Mouse (Mus musculus) limb, embryonic 15.5 days (tissue): ENCODE results near the gene Cfap61. TPM values are rescaled to one million over a fixed set of nuclear protein-coding genes. Genes with fewer than 3 reads are reported as not detected.

Experiments
- ATAC-seq: fragments of 200-750 bp; cut with Nextera tagmentation; 2 replicates; pipeline ENCODE4 v1.8.0; 2017; ENCODE audit warnings: low read depth, moderate TSS enrichment; ENCODE audit not compliant: insufficient number of reproducible peaks, low FRiP score, low TSS enrichment
- H3K27ac ChIP-seq: fragments of 300-500 bp; sonication (generic); 2 replicates; pipeline ENCODE4 v1.5.1; 2015; ENCODE audit warnings: moderate library complexity, mild to moderate bottlenecking, inconsistent platforms
- H3K27me3 ChIP-seq: fragments of 300-500 bp; sonication (generic); 2 replicates; pipeline ENCODE4 v1.6.1; 2015; ENCODE audit warnings: inconsistent platforms
- H3K36me3 ChIP-seq: fragments of 300-500 bp; sonication (generic); 2 replicates; pipeline ENCODE4 v1.6.1; 2015; ENCODE audit warnings: inconsistent platforms
- H3K4me1 ChIP-seq: fragments of 300-500 bp; sonication (generic); 2 replicates; pipeline ENCODE4 v1.6.1; 2015; ENCODE audit warnings: inconsistent platforms
- H3K4me2 ChIP-seq: fragments of 300-500 bp; sonication (generic); 2 replicates; pipeline ENCODE4 v1.6.1; 2015; ENCODE audit warnings: mild to moderate bottlenecking, inconsistent platforms
- H3K4me3 ChIP-seq: fragments of 300-500 bp; sonication (generic); 2 replicates; pipeline ENCODE4 v1.5.1; 2015; ENCODE audit warnings: mild to moderate bottlenecking, inconsistent platforms
- H3K9ac ChIP-seq: fragments of 300-500 bp; sonication (generic); 2 replicates; pipeline ENCODE4 v1.6.1; 2015; ENCODE audit warnings: inconsistent platforms
- H3K9me3 ChIP-seq: fragments of 300-500 bp; sonication (generic); 2 replicates; pipeline ENCODE4 v1.6.1; 2016; ENCODE audit warnings: inconsistent platforms
- WGBS: fragments of 180-500 bp; shearing (Covaris S2); methylation state at CpG from one replicate; pipeline ENCODE4 v1.1.7; 2015; 5-methylcytosine and 5-hydroxymethylcytosine counted together
- polyA plus RNA-seq: library from polyadenylated mRNA; unstranded; fragments of >200 nt; fragmentation: Nextera tagmentation; extraction: Ambion mirVana; gene quantifications from 2 replicates; pipeline ENCODE4 v1.2.1, GENCODE M21; 2015

The Cfap61 gene
- polyA plus RNA-seq, 1 experiment from 2014 or later, result 0.20 TPM

- Histone ChIP-seq H3K4me1 (no peaks in the 10 kb centered on the region), H3K9ac (no peak overlapping the region), H3K4me3 (no peak overlapping the region), H3K4me2 (no peak overlapping the region), H3K27ac (no peak overlapping the region), H3K27me3 (peaks cover 26% of the 10 kb centered on the region), H3K9me3 (no peaks in the 10 kb centered on the region), H3K36me3 (no peaks in the 10 kb centered on the region)
- no peak for ATAC-seq
- 45% methylated on average over 4 of the region's 4 CpGs for whole genome bisulfite sequencing
Observed at GRCm38 (mm10) chr2:146210968-146211367, 276.4 kb downstream of the Cfap61 start.

GRCm38 (mm10) chr2:146214715-146215114, 280.1 kb downstream of the Cfap61 start:
- 2% methylated on average over 9 of the region's 9 CpGs for WGBS
- H3K27me3 ChIP-seq, result peaks cover 57% of the 10 kb centered on the region
- no peak overlapping the region for H3K27ac ChIP-seq
- ATAC-seq, result no peak
- no peak overlapping the region for H3K4me3 ChIP-seq
- peaks cover 12% of the 10 kb centered on the region for H3K4me1 ChIP-seq
- no peak overlapping the region for H3K9ac ChIP-seq
- H3K9me3 ChIP-seq, result no peaks in the 10 kb centered on the region
- no peaks in the 10 kb centered on the region for H3K36me3 ChIP-seq
- H3K4me2 ChIP-seq, result no peak overlapping the region

- H3K27ac ChIP-seq, result no peak overlapping the region
- no peak overlapping the region for H3K4me2 ChIP-seq
- 14% methylated on average over 14 of the region's 14 CpGs for WGBS
- ATAC-seq, result no peak
- peaks cover 71% of the 10 kb centered on the region for H3K27me3 ChIP-seq
- H3K4me3 ChIP-seq, result no peak overlapping the region
- no peaks in the 10 kb centered on the region for H3K36me3 ChIP-seq
- H3K9me3 ChIP-seq, result no peaks in the 10 kb centered on the region
- peaks cover 21% of the 10 kb centered on the region for H3K4me1 ChIP-seq
- H3K9ac ChIP-seq, result no peak overlapping the region
Observed at GRCm38 (mm10) chr2:146216111-146217064, 281.8 kb downstream of the Cfap61 start.

GRCm38 (mm10) chr2:146217227-146217980, 282.8 kb downstream of the Cfap61 start:
- H3K36me3 ChIP-seq, result no peaks in the 10 kb centered on the region
- H3K9ac ChIP-seq, result no peak overlapping the region
- no peak overlapping the region for H3K4me2 ChIP-seq
- H3K4me3 ChIP-seq, result no peak overlapping the region
- peaks cover 31% of the 10 kb centered on the region for H3K4me1 ChIP-seq
- no peaks in the 10 kb centered on the region for H3K9me3 ChIP-seq
- WGBS, result 3% methylated on average over 16 of the region's 16 CpGs
- no peak overlapping the region for H3K27ac ChIP-seq
- no peak for ATAC-seq
- peaks cover 81% of the 10 kb centered on the region for H3K27me3 ChIP-seq

GRCm38 (mm10) chr2:146218161-146218691, 283.6 kb downstream of the Cfap61 start:
- Histone ChIP-seq H3K27me3 (peaks cover 85% of the 10 kb centered on the region), H3K27ac (no peak overlapping the region), H3K9me3 (no peaks in the 10 kb centered on the region), H3K36me3 (no peaks in the 10 kb centered on the region), H3K4me2 (peak overlapping the region; percentile 36), H3K4me1 (peaks cover 39% of the 10 kb centered on the region), H3K9ac (no peak overlapping the region), H3K4me3 (peak overlapping the region; percentile 24)
- 1% methylated on average over 40 of the region's 40 CpGs for WGBS
- no peak for ATAC-seq

- H3K36me3 ChIP-seq, result no peaks in the 10 kb centered on the region
- 3% methylated on average over 19 of the region's 19 CpGs for WGBS
- H3K27ac ChIP-seq, result no peak overlapping the region
- H3K4me2 ChIP-seq, result no peak overlapping the region
- H3K4me3 ChIP-seq, result no peak overlapping the region
- H3K27me3 ChIP-seq, result peaks cover 88% of the 10 kb centered on the region
- no peaks in the 10 kb centered on the region for H3K9me3 ChIP-seq
- no peak overlapping the region for H3K9ac ChIP-seq
- ATAC-seq, result no peak
- H3K4me1 ChIP-seq, result peaks cover 44% of the 10 kb centered on the region
Observed at GRCm38 (mm10) chr2:146218881-146219535, 284.4 kb downstream of the Cfap61 start.

- H3K4me1 ChIP-seq, result peaks cover 44% of the 10 kb centered on the region
- 13% methylated on average over 11 of the region's 11 CpGs for WGBS
- H3K4me3 ChIP-seq, result no peak overlapping the region
- H3K36me3 ChIP-seq, result no peaks in the 10 kb centered on the region
- no peak overlapping the region for H3K4me2 ChIP-seq
- H3K27me3 ChIP-seq, result peaks cover 90% of the 10 kb centered on the region
- no peak for ATAC-seq
- no peaks in the 10 kb centered on the region for H3K9me3 ChIP-seq
- H3K27ac ChIP-seq, result no peak overlapping the region
- no peak overlapping the region for H3K9ac ChIP-seq
Observed at GRCm38 (mm10) chr2:146219791-146220190, 285.2 kb downstream of the Cfap61 start.

- H3K27me3 ChIP-seq, result peaks cover 90% of the 10 kb centered on the region
- H3K36me3 ChIP-seq, result no peaks in the 10 kb centered on the region
- H3K9me3 ChIP-seq, result no peaks in the 10 kb centered on the region
- H3K4me3 ChIP-seq, result peak overlapping the region; percentile 47
- H3K27ac ChIP-seq, result no peak overlapping the region
- H3K9ac ChIP-seq, result no peak overlapping the region
- H3K4me2 ChIP-seq, result peak overlapping the region; percentile 99
- H3K4me1 ChIP-seq, result peaks cover 44% of the 10 kb centered on the region
- ATAC-seq, result no peak
- 2% methylated on average over 24 of the region's 24 CpGs for WGBS
Observed at GRCm38 (mm10) chr2:146220591-146221075, 286.0 kb downstream of the Cfap61 start.

GRCm38 (mm10) chr2:146221076-146221928, 286.7 kb downstream of the Cfap61 start, which contains the start of gene Insm1:
TSS of gene Insm1 (plus strand) at chr2:146221921.
- under 1% methylated on average over 78 of the region's 86 CpGs for WGBS
- Histone ChIP-seq H3K27ac (no peak within 1 kb of the TSS), H3K36me3 (no peaks in the 10 kb centered on the region), H3K9ac (no peak within 1 kb of the TSS), H3K9me3 (no peaks in the 10 kb centered on the region), H3K4me2 (peak within 1 kb of the TSS; percentile 99), H3K4me1 (peaks cover 44% of the 10 kb centered on the region), H3K4me3 (peak within 1 kb of the TSS; percentile 47), H3K27me3 (peaks cover 90% of the 10 kb centered on the region)
- ATAC-seq, result no peak; the same call in 1 of the 2 replicates

- no peaks in the 10 kb centered on the region for H3K9me3 ChIP-seq
- peaks cover 92% of the 10 kb centered on the region for H3K27me3 ChIP-seq
- peak; percentile 12; the same call in 1 of the 2 replicates for ATAC-seq
- peaks cover 44% of the 10 kb centered on the region for H3K4me1 ChIP-seq
- no peaks in the 10 kb centered on the region for H3K36me3 ChIP-seq
- WGBS, result under 1% methylated on average over 38 of the region's 44 CpGs
- no peak overlapping the region for H3K27ac ChIP-seq
- H3K9ac ChIP-seq, result no peak overlapping the region
- H3K4me2 ChIP-seq, result peak overlapping the region; percentile 99
- H3K4me3 ChIP-seq, result peak overlapping the region; percentile 47
Observed at GRCm38 (mm10) chr2:146221929-146222278, 287.3 kb downstream of the Cfap61 start.
